Mouse (Mus musculus) ovary, postnatal 14 days (tissue): ENCODE measurements around the gene Igbp1.

ENCODE experiments used
- DNase-seq: peaks from one replicate; pipeline ENCODE4 v3.0.0; 2022; ENCODE audit warnings: low spot score

Igbp1 gene

DNA sequence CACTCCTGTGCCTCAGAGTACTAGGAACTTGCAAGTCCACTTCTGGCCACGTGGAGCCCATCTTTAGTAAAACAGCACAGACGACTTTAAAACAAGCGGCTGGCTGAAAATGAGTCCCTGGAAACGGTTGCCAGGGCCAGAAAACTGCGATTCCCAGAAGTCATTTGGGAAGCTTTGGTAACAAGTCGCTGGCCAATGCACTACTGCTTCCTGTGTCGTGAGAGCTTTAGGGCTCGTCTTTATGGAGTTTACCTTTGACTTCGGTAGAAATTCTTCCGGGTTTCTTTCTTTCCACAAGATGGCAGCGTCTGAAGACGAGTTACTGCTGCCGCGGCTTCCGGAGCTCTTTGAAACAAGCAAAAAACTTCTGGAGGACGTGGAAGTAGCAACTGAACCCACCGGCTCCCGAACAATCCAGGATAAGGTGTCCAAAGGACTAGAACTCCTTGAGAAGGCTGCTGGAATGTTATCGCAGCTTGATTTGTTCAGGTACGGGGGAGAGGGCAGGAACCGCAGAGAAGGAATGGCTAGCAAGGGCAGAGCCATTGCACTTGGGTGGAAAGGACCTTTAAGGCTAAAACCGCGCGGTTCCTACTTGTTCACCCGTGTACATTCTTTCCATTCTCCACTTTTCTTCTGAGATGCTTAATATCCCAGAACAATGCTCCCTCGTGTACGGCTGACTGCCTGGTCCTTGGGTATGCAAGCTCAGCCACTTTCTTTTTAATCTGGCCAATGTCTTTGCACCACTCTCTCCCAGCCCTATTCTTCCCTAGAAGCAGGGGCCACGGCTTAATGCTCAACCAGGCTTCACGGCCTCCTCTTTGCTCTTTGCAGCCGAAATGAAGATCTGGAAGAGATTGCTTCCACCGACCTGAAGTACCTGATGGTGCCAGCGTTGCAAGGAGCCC lies at the start of gene Igbp1:
Gene Igbp1 (plus strand): TSS at position 224 of the 911 bp plus-strand sequence.
- peak; percentile 52 for DNase-seq

DNA sequence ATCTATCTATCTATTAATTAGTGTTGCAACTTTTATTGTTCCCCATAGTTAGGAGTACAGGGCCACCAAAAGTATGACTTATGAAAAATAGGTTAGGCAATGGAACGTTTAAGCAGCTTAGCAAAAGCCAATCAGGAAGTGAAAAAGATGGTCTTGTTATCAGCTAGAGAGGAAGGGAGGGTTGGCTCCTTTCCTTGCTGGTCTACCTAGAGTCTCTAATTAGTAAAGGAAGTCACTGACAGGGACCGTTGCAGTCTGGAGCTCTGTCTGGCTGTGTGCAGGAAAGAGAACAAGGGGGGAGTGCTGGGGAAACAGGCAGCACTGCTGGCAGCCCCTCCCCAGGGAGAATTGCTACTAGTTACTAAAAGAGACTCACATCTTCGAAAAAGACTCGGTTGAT lies 26.0 kb upstream of the Igbp1 start:
- no peak for DNase-seq

DNA sequence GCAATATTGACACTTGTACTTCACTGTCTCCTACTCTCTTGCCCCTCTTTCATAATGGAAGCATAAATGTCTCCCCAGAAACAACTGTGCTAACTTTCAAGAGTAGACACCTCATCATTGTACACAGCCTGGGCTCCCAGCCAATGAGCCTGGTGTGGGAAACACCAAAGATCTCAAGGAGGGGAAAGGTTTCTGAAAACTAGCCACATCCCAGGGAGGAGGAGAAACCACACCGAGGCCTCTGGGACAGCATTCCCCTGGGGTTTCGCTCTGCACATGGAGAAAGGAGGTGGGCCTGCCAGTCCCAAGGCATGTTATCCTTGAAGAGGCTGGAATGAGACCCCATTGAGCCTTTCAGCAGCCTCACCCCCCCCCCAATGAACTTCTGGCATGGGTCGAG lies 24.0 kb upstream of the Igbp1 start:
- no peak for DNase-seq

DNA sequence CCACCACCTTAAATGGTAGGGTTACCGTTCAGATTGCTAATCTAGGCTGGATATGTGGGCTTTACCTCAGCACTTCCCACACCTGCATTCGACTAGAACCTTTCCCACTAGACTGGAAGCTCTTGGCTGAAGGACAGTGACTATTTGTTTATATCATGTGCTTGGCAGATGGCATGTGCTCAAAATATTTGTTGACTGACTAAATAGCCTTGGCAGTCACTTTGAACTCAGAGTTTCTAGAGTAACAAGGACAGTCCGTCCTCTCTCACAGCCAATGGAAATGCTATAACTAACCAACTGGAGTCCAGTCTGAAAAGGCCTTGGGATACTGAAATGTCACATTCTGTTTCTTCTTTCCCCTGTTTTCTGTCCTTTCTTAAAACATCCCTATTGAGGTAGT lies 22.6 kb upstream of the Igbp1 start:
- DNase-seq, result no peak

DNA sequence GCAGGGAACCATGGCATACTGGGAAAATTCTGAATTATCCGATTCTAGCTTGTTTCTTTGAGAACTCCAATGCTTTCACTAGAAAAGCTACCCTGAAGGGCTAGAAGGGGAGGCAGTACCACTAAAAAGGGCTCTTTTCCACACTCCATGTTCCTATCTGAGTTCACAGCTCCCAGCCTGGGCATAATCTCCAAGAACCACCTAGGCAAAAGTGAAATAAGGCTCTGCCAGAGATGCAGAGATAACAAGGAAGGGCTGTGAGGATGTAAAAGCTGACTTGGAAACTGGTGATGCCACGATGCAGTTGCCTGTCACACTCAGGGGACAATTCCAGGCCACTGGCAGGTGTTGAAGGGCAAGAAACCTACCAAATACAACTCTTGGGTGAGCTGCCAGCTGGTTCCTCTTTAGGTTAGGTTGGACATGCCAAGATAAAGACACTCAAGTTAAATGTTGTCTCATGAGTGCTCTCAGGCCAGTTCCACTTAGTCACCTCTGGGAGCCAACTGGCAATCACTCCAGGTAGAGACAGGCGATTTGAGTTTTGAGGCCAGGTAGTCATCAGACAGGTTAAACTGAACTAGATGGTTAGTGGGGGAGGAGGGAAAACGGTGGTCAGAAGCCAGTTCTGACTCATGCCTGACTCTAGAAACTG lies 18.4 kb upstream of the Igbp1 start:
- DNase-seq, result no peak

DNA sequence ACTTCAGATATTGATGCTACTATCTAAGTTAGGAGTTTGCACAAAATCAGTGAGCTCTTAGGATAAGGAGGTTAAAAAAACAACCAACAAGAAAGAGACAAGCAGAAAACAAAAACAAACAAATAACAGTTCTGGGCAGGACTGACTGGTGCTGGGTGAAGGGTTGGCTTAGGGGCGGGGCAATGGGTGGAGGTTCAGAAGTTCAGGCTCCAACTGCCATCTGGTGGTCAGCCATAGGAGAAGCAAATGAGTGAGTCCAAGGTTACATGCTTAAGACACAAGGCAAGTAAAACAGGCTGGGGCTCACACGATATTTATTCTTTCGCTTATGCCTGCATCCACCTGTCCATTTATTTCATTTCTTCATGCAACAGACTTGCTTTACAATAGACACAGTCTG lies 13.8 kb upstream of the Igbp1 start:
- peak; percentile 34 for DNase-seq

DNA sequence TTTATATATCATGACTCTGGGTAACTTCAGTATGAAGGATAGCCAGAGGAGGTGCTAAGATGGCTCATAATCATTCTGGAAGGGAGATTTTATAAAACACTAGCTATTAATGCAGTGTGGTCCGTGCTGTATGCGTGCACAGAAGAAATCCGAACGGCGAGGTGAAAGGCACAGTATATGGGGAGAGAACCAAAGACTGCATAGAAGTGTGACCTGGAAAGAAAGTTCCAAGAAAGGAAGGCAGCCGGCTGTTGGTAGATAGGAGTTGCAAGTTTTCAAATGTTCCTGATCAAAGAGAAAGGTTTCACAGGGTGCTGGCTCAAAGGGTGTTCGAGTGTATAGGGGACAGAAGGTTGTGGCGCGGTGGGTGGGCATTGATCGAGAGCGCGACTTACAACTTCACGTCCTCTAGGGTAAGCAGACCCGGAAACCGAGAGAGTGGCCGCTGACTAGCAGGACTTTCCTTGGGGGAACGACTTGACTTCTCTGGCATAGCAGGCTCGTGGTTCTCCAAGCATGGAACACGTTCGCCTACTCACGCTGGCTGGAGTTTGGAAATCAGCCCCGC lies 507 bp upstream of the Igbp1 start:
- DNase-seq, result no peak

DNA sequence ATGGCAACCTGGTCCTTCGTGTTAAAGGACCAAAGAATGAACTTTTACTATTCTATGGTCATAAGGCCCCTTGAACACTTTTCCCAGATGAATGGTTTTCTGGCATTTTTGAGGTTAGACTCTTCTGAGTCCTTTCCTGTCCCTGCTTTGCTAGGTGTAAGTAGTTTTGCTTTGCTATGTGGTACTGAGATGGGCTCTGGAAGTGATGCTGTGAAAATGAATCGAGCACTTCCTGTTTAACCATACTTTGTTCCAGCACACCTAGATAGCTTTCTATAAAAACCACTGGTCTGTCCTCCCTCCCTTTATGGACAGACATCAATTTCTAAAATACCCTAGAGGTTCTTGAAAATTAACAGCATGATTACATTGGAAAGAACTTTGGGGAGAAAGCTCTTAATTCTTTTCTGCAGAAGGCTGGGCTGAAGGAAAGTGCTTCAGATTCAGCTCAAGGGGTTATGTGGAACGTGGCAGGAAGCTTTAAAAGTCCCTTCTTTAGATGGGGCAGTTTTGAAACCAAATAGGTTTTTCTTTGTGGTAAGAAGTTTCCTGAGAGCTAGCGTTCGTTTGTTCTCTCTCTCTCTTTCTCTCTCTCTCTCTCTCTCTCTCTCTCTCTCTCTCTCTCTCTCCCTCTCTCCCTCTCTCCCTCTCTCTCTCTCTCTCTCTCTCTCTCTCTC lies 10.2 kb downstream of the Igbp1 start:
- DNase-seq, result no peak

DNA sequence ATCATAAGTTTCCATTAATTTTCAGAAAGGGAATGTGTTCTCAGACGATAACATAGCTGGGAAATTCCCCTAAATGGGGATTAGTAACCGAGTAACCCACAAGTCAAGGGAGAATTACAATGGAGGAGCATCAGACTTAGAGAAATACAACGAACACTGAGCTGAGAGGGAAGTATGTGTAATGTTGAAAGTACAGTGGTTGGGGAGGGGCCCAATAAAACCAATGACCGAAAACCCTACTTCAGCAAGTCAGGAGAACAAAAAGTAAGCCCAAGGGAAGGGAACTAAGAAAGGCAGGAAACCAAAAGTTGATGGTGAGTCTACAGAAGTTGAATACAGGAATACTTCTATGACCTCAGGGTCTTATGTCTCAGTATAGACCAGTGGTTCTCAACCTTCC lies 14.1 kb downstream of the Igbp1 start:
- DNase-seq, result no peak

DNA sequence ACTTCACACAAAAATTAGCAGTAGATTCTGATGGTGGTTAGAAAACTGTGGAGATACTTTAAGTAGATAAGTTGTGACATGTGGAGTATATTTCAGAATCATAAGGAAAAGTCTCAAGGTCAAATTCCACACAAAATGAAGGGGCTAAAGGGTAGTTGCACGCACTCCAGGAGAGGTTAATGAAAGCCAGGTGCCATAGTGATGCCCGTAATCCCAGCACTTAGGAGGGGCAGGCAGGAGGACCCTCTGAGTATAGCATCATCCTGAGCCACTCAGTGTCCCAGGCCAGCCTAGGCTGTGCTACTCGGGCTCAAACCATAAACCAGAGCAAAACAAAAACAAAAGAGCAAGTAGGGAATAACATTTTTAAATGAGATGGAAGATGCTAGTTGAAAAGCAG lies 15.8 kb downstream of the Igbp1 start:
- DNase-seq, result no peak

DNA sequence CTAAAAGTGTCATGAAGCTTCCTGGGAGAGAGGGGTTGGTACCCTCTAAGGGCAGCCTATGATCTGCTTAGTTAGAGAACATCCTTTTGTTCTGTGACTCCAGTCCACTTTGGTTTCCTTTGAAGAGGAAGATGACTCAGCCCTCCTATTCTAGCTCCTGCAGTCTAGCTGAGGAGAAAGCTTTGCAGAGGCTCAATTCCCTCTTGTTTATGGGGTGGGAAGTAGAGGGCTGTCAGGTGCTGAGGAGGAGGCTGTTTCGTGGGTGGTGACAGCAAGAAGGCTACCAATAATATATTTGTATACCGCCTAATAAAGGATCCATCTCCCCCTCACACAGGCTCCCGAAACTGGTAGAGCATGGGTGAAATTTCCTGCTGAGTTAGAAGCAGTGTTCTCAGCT lies 22.6 kb downstream of the Igbp1 start:
- no peak for DNase-seq

DNA sequence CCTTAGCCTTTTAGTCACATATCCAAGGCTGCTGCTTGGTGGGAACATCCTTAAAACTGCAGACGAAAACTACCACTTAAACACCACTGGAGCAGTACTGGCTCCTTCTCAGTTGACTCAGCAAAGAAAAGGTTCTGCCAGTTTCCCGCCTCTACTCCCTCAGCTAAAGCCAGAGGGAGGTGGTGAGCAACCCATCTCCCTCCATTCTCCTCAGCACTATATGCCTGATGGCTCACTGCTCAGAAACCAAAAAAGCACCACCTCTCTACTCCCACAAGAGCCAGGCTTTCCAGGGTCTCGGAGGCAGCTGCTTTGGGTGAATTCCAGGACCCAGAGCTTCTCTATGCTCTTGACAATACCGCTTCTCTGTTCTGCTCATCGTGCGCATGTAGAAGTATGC lies 23.5 kb downstream of the Igbp1 start:
- DNase-seq, result no peak

DNA sequence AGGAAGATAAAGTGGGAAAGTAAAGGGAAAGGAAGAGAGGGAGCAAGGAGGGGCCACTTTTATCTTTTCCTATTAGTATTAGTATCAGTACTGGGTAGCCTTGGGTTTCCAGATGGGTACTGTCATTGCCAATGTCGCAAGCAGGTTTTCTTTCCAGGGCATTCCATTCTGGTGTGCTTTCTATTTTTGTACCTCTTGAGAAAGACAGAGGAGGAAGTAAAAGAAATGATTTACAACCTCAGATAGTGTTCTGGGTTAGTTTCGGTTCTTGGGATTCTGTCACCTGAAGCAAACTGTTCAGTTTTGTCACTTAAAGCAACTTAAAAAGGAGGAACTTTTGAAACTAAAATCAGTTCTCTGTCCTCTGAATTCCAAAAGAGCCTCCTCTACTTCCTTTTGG lies 24.4 kb downstream of the Igbp1 start:
- DNase-seq, result no peak

DNA sequence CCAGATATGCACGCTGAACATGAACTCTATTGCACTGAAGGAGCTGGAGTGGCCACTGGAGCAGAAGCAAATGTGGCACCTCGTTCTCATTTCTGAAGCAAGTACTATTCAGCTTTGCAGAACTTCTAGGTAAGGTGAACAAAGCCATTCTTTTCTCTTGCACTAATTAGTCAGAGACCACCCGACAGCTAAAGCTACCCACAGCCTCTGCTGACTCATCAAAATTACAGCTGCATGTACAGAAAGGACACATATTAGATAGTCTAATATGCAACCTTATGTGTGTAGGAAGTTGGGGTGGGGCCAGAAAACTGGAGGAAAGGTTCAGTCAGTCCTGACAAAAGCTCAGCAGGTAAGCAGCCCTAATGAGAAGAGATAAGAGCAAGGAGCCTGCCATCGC lies 30.4 kb downstream of the Igbp1 start, which contains the start of gene Dgat2l6:
Gene Dgat2l6 (plus strand): TSS at position 368 of the 400 bp plus-strand sequence.
- no peak for DNase-seq

DNA sequence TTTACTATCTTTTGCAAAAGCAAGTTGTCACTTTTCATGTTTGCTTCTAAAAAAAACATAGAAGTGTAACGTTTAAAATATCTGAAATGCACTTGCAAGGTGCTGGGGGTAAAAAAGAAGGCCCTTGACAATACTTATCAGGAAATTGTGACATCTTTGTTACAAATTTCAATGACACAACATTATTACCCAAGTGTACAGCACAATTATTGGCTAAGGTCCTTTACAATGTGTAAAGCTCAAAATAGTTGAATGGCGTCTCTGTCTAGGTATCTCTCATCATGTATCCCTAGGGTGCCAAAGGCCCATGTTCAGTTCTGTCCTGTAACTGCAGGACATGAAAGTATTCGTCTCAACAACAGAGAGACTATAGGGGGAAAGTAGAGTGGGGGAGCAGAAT lies 61.9 kb downstream of the Igbp1 start:
- DNase-seq, result no peak

DNA sequence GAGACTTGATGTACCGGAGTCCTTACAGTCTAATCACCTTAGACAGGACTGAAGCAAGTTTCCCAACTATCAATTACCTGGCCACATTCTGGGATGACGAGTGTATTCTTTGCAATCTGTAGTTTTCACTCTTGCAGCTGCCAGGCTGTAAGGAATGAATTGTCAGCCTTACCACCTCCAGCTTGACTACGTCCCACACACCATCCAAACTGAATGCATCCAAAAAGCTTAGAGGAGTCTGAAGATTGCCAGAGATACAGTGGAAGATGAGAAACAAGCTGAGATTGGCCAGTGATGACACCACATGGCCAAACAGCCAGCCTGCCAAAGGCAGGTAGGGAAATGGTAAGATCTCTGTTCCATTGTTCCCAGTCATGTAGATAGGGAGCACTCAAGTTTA lies 71.6 kb downstream of the Igbp1 start:
- no peak for DNase-seq
